Mouse (Mus musculus): ENCODE data around the gene Paqr6.

The Paqr6 gene

GRCm38 (mm10) chr3:88364337-88364736, at the start of gene Paqr6:
Paqr6 (plus strand) TSS chr3:88364584.
- no peak for DNase-seq (ENCODE audit: low read depth, low spot score)

- peak; percentile 49 for DNase-seq (ENCODE audit: low read depth, low spot score)
Measured at GRCm38 (mm10) chr3:88324951-88325405, 39.4 kb upstream of the Paqr6 start, which contains the start of gene Glmp. Glmp (plus strand) TSS chr3:88325023.

DNA sequence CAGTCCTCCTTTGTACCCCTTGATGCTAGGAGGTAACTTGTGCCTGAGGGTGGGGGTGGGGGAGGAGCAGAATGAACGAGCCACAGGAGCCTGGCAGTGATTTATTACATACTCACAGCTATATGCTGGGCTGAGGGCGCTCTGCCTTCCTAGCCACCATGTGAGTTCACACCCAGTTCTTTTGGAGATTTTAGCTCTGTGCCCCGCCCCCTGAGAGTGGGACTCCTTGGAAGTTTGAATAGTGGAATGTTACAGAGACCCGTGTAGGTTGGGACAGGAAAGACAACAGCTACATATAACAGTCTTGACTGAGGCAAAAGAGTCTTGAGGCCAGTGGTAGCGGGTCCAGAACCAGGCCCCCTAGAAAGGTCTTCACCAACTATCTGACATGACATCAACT, 35.4 kb upstream of the Paqr6 start:
- DNase-seq (ENCODE audit: low read depth, low spot score): no peak

DNA sequence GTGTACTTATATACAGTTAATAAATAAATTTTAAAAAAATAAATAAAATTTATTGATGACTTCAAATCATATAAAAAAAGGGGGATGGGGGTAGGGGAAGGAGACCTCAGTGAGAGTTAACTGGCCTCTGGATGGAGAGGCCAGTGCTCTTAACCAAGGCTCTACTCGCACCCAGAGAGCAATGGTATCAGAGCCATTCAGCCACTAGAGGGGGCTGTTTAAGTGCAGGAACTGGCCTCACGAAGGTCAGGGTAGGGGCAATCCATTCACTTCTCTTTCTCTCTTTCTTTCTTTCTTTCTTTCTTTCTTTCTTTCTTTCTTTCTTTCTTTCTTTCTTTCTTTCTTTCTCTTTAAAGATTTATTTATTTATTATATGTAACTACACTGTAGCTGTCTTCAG, 33.1 kb upstream of the Paqr6 start:
- peak; percentile 8 for DNase-seq (ENCODE audit: low read depth, low spot score)

DNA sequence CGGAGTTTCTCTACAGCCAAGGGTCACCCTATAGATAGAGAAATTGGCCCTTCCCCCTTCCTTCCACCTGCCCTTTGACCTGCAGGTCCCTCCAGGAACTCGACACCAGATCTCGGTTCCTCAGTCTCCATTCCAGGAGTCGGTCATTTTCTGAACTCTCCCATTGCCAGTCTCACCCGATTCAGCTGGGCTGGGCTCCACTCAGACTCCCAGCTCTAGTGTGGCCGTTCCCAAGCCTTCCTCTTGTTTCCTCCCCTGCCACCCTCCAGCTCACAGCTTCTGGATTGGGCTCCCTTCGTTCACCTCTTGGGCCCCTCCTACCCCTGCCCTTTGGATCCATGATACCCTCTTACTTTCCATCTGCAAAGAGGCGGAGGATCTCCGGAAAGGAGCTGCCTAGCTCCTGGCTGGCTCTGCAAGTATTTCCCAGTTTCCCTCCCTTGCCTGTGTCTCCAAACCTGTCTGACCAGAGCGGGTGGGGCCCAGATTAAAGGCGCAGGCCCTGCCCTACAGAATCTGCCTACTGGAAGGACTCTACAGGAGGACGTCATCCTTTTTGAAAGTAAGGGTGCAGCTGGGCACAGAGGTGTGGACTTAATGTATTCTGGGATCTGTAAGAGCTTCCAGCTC, 30.2 kb upstream of the Paqr6 start:
- no peak for DNase-seq (ENCODE audit: low read depth, low spot score)

DNA sequence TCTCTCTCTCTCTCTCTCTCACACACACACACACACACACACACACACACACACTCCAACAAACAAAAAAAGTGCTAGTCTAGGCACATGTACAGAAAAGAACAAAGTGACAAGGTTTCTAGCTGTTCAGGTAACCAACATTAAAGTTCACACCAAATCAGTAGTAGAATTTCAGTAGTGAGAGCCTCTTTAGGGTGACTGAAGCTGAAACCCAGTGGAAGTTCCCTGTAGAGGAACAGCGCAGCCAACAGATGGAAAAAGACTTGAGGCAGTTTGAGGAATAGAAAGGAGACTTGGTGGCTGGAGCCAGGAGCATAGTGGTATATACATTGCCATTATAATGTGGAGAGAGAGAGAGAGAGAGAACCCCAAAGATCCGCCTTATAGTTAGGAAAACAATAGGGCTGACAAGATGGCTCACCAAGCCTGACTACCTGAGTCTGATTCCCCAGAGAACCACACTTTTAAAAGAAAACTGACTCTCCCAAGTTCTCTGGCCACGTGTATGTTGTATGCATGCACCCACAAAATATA, 29.4 kb upstream of the Paqr6 start:
- no peak for DNase-seq (ENCODE audit: low read depth, low spot score)

GRCm38 (mm10) chr3:88335436-88336053, 28.8 kb upstream of the Paqr6 start:
- no peak for DNase-seq (ENCODE audit: low read depth, low spot score)

DNA sequence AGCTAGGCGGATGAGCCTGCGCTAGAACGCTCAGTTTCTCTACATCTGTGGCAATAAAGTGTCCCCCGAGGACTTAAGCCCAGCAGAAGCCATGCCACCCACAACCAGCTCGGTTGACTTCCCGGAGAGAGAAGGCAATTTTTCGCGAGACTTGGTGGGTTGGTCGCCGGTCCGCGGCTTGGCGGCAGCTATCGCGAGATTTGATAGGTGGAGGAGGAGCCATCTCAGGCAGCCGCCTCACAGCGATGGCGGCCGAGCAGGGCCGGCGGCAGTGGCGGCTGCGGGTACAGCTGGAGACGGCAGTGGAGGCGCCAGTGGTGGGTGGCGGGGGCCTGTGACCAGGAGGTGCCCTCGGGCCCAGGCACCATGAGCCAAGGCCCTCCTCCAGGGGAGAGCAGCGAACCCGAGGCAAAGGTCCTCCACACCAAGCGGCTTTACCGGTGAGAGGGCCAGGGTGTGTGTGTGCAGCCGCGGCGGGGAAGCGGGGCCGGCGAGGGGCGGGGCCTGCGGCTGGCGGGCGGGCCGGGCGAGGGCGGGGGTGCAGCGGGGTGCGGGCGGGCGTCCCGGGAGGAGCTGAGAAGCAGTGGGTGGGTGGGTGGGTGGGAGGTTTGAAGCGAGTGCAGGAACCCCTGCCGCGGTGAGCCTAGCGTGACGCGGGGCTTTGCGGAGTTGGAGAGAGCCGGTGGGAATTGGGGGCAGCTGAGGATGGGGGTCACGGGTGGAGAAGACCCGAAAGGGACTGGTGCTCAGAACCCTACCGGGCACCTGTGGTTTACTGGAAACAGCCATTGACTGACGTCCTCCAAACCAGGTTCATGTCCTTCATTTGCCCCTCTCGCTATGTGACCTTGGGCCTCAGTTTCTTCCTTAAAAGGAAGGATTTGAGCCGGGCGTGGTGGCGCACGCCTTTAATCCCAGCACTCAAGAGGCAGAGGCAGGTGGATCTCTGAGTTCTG, 28.0 kb upstream of the Paqr6 start, which contains the start of the genes Tmem79 and Smg5:
Gene Tmem79, minus strand, starts transcription at position 91 of the 956 bp plus-strand sequence.
Gene Smg5, plus strand, starts transcription at position 203 of the 956 bp plus-strand sequence.
- peak; percentile 81 for DNase-seq (ENCODE audit: low read depth, low spot score)

DNA sequence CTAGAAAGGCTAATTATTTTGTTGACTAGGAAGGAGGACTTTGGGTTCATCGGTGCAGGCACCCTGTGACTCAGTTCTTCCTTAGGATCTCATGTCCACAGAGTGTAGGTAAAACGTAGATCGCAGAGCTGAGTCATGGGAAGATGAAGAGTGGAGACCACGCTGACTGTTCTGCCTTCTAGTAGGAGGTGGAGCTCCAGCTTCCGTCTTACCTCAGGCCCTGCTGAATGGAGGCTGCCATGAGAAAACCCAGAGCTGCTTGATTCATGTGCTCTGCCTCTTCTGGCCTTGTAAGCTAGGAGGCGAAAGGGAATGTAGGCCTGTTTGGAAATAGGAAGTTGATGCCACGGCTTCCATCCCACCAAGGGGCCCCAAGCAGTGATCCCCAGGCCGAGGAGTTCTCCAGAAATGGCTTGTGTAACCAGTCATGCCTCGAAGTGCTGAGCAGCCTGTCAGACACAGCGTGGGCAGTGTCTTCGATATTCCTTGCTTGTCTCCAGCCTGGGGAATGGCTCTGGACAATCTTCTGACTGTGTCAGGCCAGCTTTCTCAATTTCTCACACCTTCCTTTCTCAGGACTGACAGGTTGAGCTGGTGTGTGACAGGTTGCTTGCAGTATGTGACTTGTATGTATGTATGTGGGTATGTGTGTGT, 26.9 kb upstream of the Paqr6 start:
- DNase-seq (ENCODE audit: low read depth, low spot score): no peak

GRCm38 (mm10) chr3:88338316-88338715, 26.1 kb upstream of the Paqr6 start:
- no peak for DNase-seq (ENCODE audit: low read depth, low spot score)

GRCm38 (mm10) chr3:88339006-88339405, 25.4 kb upstream of the Paqr6 start:
- DNase-seq (ENCODE audit: low read depth, low spot score): no peak

DNA sequence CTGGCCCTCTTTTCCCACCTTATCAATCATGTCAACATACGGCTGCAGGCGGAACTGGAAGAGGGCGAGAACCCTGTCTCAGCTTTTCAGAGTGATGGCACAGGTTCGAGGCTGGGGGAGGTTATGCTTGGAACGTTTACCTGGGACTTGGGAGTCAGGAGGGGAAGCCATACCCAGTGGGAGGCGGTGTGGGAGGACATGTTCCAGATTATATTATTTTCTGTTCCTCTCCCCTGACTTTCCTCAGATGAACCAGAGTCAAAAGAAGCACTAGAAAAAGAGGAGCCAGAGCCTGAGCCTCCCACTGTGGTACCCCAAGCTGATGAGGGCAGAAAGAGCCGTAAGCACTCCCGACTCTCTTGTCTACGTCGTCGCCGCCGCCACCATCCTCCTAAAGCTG, 13.7 kb upstream of the Paqr6 start:
- DNase-seq (ENCODE audit: low read depth, low spot score): no peak

- no peak for DNase-seq (ENCODE audit: low read depth, low spot score)
Measured at GRCm38 (mm10) chr3:88352907-88353306, 11.5 kb upstream of the Paqr6 start.

GRCm38 (mm10) chr3:88354396-88355165, 9.8 kb upstream of the Paqr6 start:
- DNase-seq (ENCODE audit: low read depth, low spot score): no peak

DNA sequence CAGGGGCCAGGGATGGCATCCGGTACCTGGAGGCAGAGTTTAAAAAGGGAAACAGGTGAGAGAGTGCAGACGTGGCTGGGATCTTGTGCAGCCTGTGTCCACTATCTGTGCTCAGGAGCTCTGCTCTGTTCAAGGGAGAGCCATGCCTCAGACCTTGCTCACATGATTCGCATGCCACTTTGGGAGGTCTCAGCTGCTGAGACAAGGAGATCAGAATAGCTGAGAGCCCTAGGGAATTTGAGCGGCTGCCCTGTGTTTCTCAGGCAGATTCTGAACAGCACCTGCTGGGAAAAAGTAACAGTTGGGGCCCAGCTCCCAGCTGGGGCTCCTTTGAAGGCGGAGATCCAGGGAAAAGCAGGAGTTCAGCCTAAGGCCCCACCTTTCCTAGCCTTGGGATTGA, 4.8 kb upstream of the Paqr6 start:
- DNase-seq (ENCODE audit: low read depth, low spot score): no peak

- DNase-seq (ENCODE audit: low read depth, low spot score): no peak
Measured at GRCm38 (mm10) chr3:88359989-88360388, 4.4 kb upstream of the Paqr6 start.

- no peak for DNase-seq (ENCODE audit: low read depth, low spot score)
Measured at GRCm38 (mm10) chr3:88361096-88361495, 3.3 kb upstream of the Paqr6 start.

DNA sequence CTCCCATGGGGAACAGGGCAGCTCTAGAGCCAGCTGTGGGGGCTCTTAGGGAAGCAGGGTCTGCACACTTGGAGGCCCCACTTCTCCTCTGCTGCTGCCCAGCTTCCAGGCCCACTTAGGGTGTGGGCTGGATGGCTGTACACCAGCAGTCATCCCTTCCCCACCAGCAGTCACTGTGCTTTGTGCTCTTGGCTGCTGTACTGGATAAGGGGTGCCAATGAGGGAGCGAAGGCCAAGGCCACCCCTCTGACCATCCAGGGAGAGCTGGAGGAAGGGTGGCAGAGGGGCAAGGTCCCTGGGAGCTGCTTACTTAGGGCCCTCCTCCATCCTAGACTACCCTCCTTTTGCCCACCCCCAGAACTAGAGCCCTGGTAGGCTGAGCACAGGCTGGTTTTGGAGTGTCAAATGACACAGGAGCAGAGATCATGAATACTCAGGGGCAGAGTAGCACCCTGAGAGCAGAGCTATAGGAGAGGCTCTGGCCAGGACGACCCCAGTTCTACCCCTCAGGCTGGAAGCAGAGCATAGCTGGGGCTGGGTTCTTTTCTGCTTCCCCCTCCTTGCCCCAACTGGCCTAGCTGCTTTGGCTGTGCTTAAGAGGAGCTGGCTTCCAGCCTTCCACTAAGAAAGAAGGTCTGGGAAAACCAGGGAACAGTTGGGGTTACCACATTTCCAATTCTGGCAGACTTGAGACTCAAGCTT, 2.6 kb upstream of the Paqr6 start:
- DNase-seq (ENCODE audit: low read depth, low spot score): no peak

DNA sequence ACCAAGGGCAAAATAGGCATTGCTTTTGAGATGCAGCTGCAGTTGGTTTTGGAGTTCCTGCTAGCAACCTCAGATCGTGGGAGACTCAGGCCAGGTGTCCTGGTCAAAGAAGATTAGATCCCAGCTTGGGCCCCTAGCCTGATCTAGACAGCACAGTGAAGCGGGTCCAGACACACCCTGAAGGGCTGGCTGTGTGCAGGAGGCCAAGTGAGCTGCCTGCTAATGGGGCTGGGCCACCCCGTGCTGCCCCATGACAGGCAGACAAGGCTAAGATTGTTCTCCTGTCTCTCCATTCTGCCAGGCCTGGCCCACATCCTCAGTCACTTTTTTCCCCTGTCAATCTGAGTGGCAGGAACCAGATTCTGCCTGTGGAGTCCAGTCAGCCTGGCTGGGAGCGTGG, 684 bp upstream of the Paqr6 start:
- no peak for DNase-seq (ENCODE audit: low read depth, low spot score)

Measured in retina, adult 2 months (tissue).